Mouse (Mus musculus) forebrain, embryonic 11.5 days (tissue): ENCODE data around the gene Clcn6. TPM values are rescaled to one million over a fixed set of nuclear protein-coding genes. Genes with fewer than 3 reads are reported as not detected.
A peak's percentile ranks its signal among the peaks of the same experiment; 100 is the strongest.

Experiments used
- ATAC-seq: fragments of 200-750 bp; cut with Nextera tagmentation; replicated peaks from 2 replicates; pipeline ENCODE4 v1.8.0; 2017; ENCODE audit warnings: moderate TSS enrichment; ENCODE audit not compliant: low FRiP score
- DNase-seq: peaks from one replicate; pipeline ENCODE4 v3.0.0-alpha.2; 2017; ENCODE audit warnings: low spot score
- H3K27ac ChIP-seq: fragments of 300-500 bp; sonication (generic); 2 replicates; pipeline ENCODE4 v1.5.1; 2014; ENCODE audit warnings: low read depth, low read length
- H3K27me3 ChIP-seq: fragments of 300-500 bp; sonication (generic); 2 replicates; pipeline ENCODE4 v1.6.1; 2014; ENCODE audit warnings: mild to moderate bottlenecking, low read length, mixed read lengths; ENCODE audit not compliant: control insufficient read depth, insufficient read depth
- H3K36me3 ChIP-seq: fragments of 300-500 bp; sonication (generic); 2 replicates; pipeline ENCODE4 v1.6.1; 2014; ENCODE audit warnings: mild to moderate bottlenecking, low read length, moderate library complexity, mixed read lengths; ENCODE audit not compliant: control insufficient read depth, insufficient read depth
- H3K4me1 ChIP-seq: fragments of 300-500 bp; sonication (generic); replicated peaks from 2 replicates; pipeline ENCODE4 v1.6.1; 2014; ENCODE audit warnings: low read length, mixed read lengths; ENCODE audit not compliant: control insufficient read depth, insufficient read depth
- H3K4me2 ChIP-seq: fragments of 300-500 bp; sonication (generic); 2 replicates; pipeline ENCODE4 v1.6.1; 2014; ENCODE audit warnings: low read depth, mild to moderate bottlenecking, low read length, moderate library complexity, mixed read lengths; ENCODE audit not compliant: severe bottlenecking
- H3K4me3 ChIP-seq: fragments of 300-500 bp; sonication (generic); 2 replicates; pipeline ENCODE4 v1.5.1; 2014; ENCODE audit warnings: low read depth, low read length
- H3K9ac ChIP-seq: fragments of 300-500 bp; sonication (generic); 2 replicates; pipeline ENCODE4 v1.6.1; 2014; ENCODE audit warnings: low read length
- H3K9me3 ChIP-seq: fragments of 300-500 bp; sonication (generic); 2 replicates; pipeline ENCODE4 v1.6.1; 2016; ENCODE audit warnings: low read length, mixed read lengths; ENCODE audit not compliant: control insufficient read depth
- WGBS: fragments of 180-500 bp; shearing (Covaris S2); extraction: QIAGEN DNeasy Blood & Tissue Kit; methylation state at CpG from one replicate; pipeline ENCODE4 v1.1.7; 2014; 5-methylcytosine and 5-hydroxymethylcytosine counted together
- polyA plus RNA-seq: library from polyadenylated mRNA; unstranded; fragments of >200 nt; fragmentation: Nextera tagmentation; extraction: Ambion mirVana; gene quantifications from 2 replicates; pipeline ENCODE4 v1.2.1, GENCODE M21; 2014

Clcn6 gene
- polyA plus RNA-seq, 1 experiment from 2014 or later: 14.6 TPM

DNA sequence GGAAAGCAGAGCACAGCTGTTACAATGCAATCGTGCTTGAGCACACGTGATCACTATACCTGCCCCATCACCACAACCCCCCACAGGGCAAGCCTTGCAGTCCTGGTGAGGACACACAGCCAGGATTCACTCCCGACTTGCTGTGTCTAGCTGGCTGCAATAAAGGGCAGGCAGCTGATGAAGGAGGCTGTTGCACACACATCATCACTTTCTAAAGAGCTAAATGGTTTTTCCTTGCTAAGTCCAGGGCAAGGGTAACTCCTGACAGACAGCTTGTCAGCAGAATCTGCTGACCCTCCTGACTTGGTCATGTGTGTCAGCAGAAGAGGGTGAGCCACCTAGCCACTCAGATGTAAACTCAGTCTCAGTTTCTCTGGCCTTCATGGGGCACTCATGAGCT lies 21.6 kb downstream of the Clcn6 start:
- Histone ChIP-seq H3K9ac (no peak overlapping the region), H3K27ac (no peak overlapping the region), H3K4me2 (no peak overlapping the region), H3K4me1 (0 out of 2 replicates have a peak, but pooled peaks cover 3% of the 10 kb centered on the region), H3K9me3 (no peaks in the 10 kb centered on the region), H3K4me3 (no peak overlapping the region), H3K36me3 (peaks cover 32% of the 10 kb centered on the region), H3K27me3 (no peaks in the 10 kb centered on the region)
- DNase-seq: no peak
- no peak for ATAC-seq
- 85% methylated on average over 3 of the region's 3 CpGs for WGBS

DNA sequence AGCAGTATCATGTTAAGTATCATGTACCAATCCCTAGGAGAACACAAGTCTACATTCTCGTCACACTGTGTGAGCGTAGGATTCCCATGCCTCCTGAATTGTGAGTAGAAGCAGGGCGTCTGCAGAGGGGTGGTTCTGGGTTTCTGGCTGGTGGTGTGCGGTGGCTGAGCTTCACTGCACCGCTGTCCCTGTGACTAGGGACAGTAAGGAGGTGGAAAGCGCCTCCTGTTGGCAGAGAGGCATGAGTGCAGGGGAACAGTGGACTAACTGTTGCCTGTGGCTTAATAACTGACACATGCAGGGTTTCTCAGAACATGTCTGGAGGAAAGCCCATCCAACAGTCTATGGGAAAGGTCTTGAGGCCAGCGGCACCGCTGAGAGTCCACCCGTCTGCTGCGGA lies 23.2 kb downstream of the Clcn6 start:
- H3K27me3 ChIP-seq: no peaks in the 10 kb centered on the region
- DNase-seq (peak; percentile 57), ATAC-seq (no peak)
- H3K27ac ChIP-seq: no peak overlapping the region
- no peaks in the 10 kb centered on the region for H3K9me3 ChIP-seq
- peaks cover 37% of the 10 kb centered on the region for H3K36me3 ChIP-seq
- H3K4me2 ChIP-seq: no peak overlapping the region
- 0 out of 2 replicates have a peak, but pooled peaks cover 3% of the 10 kb centered on the region for H3K4me1 ChIP-seq
- 80% methylated on average over 10 of the region's 10 CpGs for WGBS
- H3K4me3 ChIP-seq: no peak overlapping the region
- no peak overlapping the region for H3K9ac ChIP-seq

GRCm38 (mm10) chr4:148012216-148012615 lies 26.4 kb downstream of the Clcn6 start:
- no peaks in the 10 kb centered on the region for H3K27me3 ChIP-seq
- H3K36me3 ChIP-seq: peaks cover 32% of the 10 kb centered on the region
- DNase-seq: no peak
- H3K9me3 ChIP-seq: no peaks in the 10 kb centered on the region
- H3K4me3 ChIP-seq: no peak overlapping the region
- H3K27ac ChIP-seq: no peak overlapping the region
- 91% methylated on average over 4 of the region's 4 CpGs for WGBS
- no peak for ATAC-seq
- no peak overlapping the region for H3K4me2 ChIP-seq
- no peak overlapping the region for H3K9ac ChIP-seq
- no peaks in the 10 kb centered on the region for H3K4me1 ChIP-seq

DNA sequence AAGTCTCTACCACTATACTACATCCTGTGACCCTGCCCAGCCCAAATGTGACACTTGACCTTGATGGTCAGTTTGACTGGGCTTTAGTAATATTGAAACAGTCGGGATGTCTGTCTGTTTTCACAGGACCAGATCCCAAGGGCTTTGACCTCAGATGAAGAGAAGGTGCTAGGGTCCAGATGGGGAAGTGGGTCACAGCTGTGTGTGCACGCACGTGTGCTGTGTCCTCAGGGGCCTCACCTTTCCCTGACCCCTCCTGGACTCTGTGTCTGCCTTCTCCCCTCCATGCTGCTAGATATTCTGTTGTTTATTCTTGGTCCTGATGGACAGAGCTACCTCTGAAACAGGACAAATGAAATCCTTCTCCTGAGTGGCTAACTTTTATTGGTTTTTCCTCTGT lies 27.3 kb downstream of the Clcn6 start:
- DNase-seq: no peak
- Histone ChIP-seq H3K27ac (no peak overlapping the region), H3K4me2 (no peak overlapping the region), H3K9ac (no peak overlapping the region), H3K27me3 (no peaks in the 10 kb centered on the region), H3K9me3 (no peaks in the 10 kb centered on the region), H3K4me3 (no peak overlapping the region), H3K36me3 (peaks cover 32% of the 10 kb centered on the region), H3K4me1 (no peaks in the 10 kb centered on the region)
- 72% methylated on average over 3 of the region's 3 CpGs for WGBS
- ATAC-seq: no peak

- 95% methylated on average over 2 of the region's 2 CpGs for WGBS
- H3K9me3 ChIP-seq: no peaks in the 10 kb centered on the region
- H3K4me3 ChIP-seq: no peak overlapping the region
- peaks cover 33% of the 10 kb centered on the region for H3K36me3 ChIP-seq
- no peaks in the 10 kb centered on the region for H3K4me1 ChIP-seq
- no peak overlapping the region for H3K9ac ChIP-seq
- H3K4me2 ChIP-seq: no peak overlapping the region
- no peak overlapping the region for H3K27ac ChIP-seq
- no peak for ATAC-seq
- DNase-seq: no peak
- H3K27me3 ChIP-seq: no peaks in the 10 kb centered on the region
Measured at GRCm38 (mm10) chr4:148009641-148010040, 29.0 kb downstream of the Clcn6 start.

DNA sequence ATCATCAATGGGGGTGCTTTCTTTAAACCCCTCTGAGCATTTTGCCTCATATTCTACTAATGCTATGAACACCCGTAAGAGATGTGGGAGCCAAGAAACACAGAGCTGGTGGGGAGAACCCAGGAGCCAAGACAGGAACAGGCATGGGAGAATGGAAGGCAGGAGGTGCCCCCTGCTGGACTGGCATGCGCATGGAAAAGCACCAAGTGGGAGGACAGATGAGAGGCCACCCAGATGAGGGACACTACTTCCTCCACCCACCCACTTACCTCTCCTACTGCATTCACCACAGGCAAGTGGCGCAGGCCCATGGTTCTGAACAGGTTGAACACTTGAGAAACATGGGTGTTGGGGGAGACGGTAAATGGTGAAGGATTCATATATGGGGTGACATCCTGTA lies 30.2 kb downstream of the Clcn6 start:
- H3K4me1 ChIP-seq: no peaks in the 10 kb centered on the region
- H3K4me3 ChIP-seq: no peak overlapping the region
- no peak overlapping the region for H3K9ac ChIP-seq
- no peak overlapping the region for H3K27ac ChIP-seq
- DNase-seq: no peak
- ATAC-seq: no peak
- H3K36me3 ChIP-seq: peaks cover 28% of the 10 kb centered on the region
- H3K9me3 ChIP-seq: no peaks in the 10 kb centered on the region
- 92% methylated on average over 4 of the region's 4 CpGs for WGBS
- H3K4me2 ChIP-seq: no peak overlapping the region
- no peaks in the 10 kb centered on the region for H3K27me3 ChIP-seq

DNA sequence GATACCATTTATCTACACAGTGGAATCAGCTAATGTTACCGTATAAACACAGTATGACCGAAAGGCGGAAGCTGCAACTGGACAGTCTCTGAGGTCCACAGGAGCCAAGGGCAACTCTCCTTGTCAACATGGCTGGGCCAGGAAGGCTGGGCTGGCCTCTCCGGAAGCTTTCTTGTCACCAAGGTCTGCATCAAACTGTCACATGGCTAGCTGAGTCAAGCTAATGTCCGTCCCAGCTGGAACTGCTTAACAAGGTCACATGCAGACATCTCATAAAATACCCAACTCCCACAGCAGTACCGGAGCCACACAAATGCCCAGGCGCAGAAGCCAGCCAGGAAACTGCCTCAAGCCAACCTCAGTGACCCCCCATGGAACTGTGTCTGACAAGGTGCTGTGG lies 34.3 kb downstream of the Clcn6 start:
- H3K9ac ChIP-seq: no peak overlapping the region
- H3K4me1 ChIP-seq: no peaks in the 10 kb centered on the region
- no peak overlapping the region for H3K27ac ChIP-seq
- H3K9me3 ChIP-seq: no peaks in the 10 kb centered on the region
- no peak for ATAC-seq
- peaks cover 19% of the 10 kb centered on the region for H3K36me3 ChIP-seq
- no peaks in the 10 kb centered on the region for H3K27me3 ChIP-seq
- H3K4me2 ChIP-seq: no peak overlapping the region
- DNase-seq: no peak
- no peak overlapping the region for H3K4me3 ChIP-seq
- WGBS: 91% methylated on average over 7 of the region's 7 CpGs

- Histone ChIP-seq H3K9ac (no peak overlapping the region), H3K4me2 (no peak overlapping the region), H3K4me1 (no peaks in the 10 kb centered on the region), H3K36me3 (peaks cover 12% of the 10 kb centered on the region), H3K27ac (no peak overlapping the region), H3K4me3 (no peak overlapping the region), H3K9me3 (no peaks in the 10 kb centered on the region), H3K27me3 (no peaks in the 10 kb centered on the region)
- 56% methylated on average over 8 of the region's 8 CpGs for WGBS
- DNase-seq (no peak), ATAC-seq (no peak)
Measured at GRCm38 (mm10) chr4:148001866-148002265, 36.8 kb downstream of the Clcn6 start.

DNA sequence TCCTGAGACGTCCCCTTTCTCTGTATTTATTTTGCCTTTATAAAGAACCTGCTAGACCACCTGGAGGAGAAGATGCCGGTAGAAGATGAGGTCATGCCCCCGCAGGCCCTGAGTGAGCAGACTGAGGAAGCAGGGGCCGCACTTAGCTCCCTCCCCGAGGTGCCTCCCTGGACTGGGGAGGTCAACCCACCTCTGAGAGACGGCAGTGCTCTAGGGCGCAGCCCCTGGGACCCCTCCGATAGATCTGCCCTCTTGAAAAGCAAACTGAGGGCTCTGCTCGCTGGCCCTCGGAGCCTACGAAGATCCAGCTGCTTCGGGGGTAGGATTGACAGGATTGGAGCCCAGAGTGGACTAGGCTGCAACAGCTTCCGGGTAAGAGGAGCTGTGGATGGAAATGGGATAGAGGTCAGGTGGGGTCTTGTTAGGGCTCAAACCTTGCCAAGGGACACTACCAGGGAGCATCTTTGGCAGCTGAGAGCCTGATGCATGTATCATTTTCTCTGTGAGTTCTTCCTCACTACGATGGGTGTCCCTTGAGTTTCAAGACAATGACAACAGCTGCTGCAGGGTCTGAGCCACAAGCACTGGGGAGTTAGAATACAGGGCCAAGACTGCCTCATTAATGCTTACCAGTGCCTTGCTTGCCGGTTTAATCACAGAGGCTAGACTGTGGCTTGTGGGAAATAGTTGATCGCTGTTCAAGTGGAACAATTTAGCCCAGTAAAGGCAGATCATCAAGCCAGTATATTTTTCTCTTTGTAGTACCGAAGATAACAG lies 37.4 kb downstream of the Clcn6 start:
- H3K36me3 ChIP-seq: peaks cover 6% of the 10 kb centered on the region
- H3K4me3 ChIP-seq: no peak overlapping the region
- ATAC-seq: no peak
- no peak overlapping the region for H3K9ac ChIP-seq
- no peak overlapping the region for H3K27ac ChIP-seq
- no peak overlapping the region for H3K4me2 ChIP-seq
- 80% methylated on average over 17 of the region's 17 CpGs for WGBS
- H3K4me1 ChIP-seq: no peaks in the 10 kb centered on the region
- no peaks in the 10 kb centered on the region for H3K9me3 ChIP-seq
- no peak for DNase-seq
- no peaks in the 10 kb centered on the region for H3K27me3 ChIP-seq
